Mouse (Mus musculus): Measurements from ENCODE around the gene Lnx1. TPM values are rescaled to one million over a fixed set of nuclear protein-coding genes. Genes with fewer than 3 reads are reported as not detected.

Gene Lnx1
- polyA plus RNA-seq, 1 experiment = not detected

- H3K4me1 ChIP-seq (ENCODE audit: control insufficient read depth, insufficient read depth, low read length) = no peaks in the 10 kb centered on the region; the same call in 1 of the 2 replicates
- TF ChIP-seq CTCF (IDR thresholded peaks at IDR 0.05; ENCODE audit: low read depth, low read length) = no peak
- TF ChIP-seq POLR2A (IDR thresholded peaks at IDR 0.05; ENCODE audit: borderline replicate concordance, low read depth, low read length) = no peak
- peak overlapping the region; percentile 25 for H3K4me3 ChIP-seq (ENCODE audit: insufficient read depth, low read length)
- H3K27ac ChIP-seq (ENCODE audit: insufficient read depth, low read depth, low read length) = no peak overlapping the region
These were observed 1.2 kb upstream of the Lnx1 start for GRCm38 (mm10) chr5:74703741-74704459.

GRCm38 (mm10) chr5:74700918-74701317, 1.8 kb downstream of the Lnx1 start:
- TF ChIP-seq CTCF (IDR thresholded peaks at IDR 0.05; ENCODE audit: low read depth, low read length) (no peak), POLR2A (IDR thresholded peaks at IDR 0.05; ENCODE audit: borderline replicate concordance, low read depth, low read length) (no peak)
- Histone ChIP-seq H3K27ac (ENCODE audit: insufficient read depth, low read depth, low read length) (no peak overlapping the region), H3K4me3 (ENCODE audit: insufficient read depth, low read length) (no peak overlapping the region), H3K4me1 (ENCODE audit: control insufficient read depth, insufficient read depth, low read length) (no peaks in the 10 kb centered on the region; the same call in 1 of the 2 replicates)

- Histone ChIP-seq H3K4me3 (ENCODE audit: insufficient read depth, low read length) (no peak overlapping the region), H3K27ac (ENCODE audit: insufficient read depth, low read depth, low read length) (no peak overlapping the region), H3K4me1 (ENCODE audit: control insufficient read depth, insufficient read depth, low read length) (no peaks in the 10 kb centered on the region)
- TF ChIP-seq CTCF (IDR thresholded peaks at IDR 0.05; ENCODE audit: low read depth, low read length) (no peak), POLR2A (IDR thresholded peaks at IDR 0.05; ENCODE audit: borderline replicate concordance, low read depth, low read length) (no peak)
These were observed 3.0 kb downstream of the Lnx1 start for GRCm38 (mm10) chr5:74699673-74700072.

GRCm38 (mm10) chr5:74697534-74697933, 5.2 kb downstream of the Lnx1 start:
- Histone ChIP-seq H3K4me3 (ENCODE audit: insufficient read depth, low read length) (no peak overlapping the region), H3K4me1 (ENCODE audit: control insufficient read depth, insufficient read depth, low read length) (no peaks in the 10 kb centered on the region), H3K27ac (ENCODE audit: insufficient read depth, low read depth, low read length) (no peak overlapping the region)
- no peak for TF ChIP-seq POLR2A (IDR thresholded peaks at IDR 0.05; ENCODE audit: borderline replicate concordance, low read depth, low read length)
- no peak for TF ChIP-seq CTCF (IDR thresholded peaks at IDR 0.05; ENCODE audit: low read depth, low read length)

GRCm38 (mm10) chr5:74694390-74694801, 8.3 kb downstream of the Lnx1 start:
- no peaks in the 10 kb centered on the region for H3K4me1 ChIP-seq (ENCODE audit: control insufficient read depth, insufficient read depth, low read length)
- no peak overlapping the region for H3K27ac ChIP-seq (ENCODE audit: insufficient read depth, low read depth, low read length)
- TF ChIP-seq CTCF (IDR thresholded peaks at IDR 0.05; ENCODE audit: low read depth, low read length) = no peak
- TF ChIP-seq POLR2A (IDR thresholded peaks at IDR 0.05; ENCODE audit: borderline replicate concordance, low read depth, low read length) = no peak
- no peak overlapping the region for H3K4me3 ChIP-seq (ENCODE audit: insufficient read depth, low read length)

GRCm38 (mm10) chr5:74693836-74694235, 8.9 kb downstream of the Lnx1 start:
- H3K27ac ChIP-seq (ENCODE audit: insufficient read depth, low read depth, low read length) = no peak overlapping the region
- H3K4me3 ChIP-seq (ENCODE audit: insufficient read depth, low read length) = no peak overlapping the region
- TF ChIP-seq POLR2A (IDR thresholded peaks at IDR 0.05; ENCODE audit: borderline replicate concordance, low read depth, low read length) (no peak), CTCF (IDR thresholded peaks at IDR 0.05; ENCODE audit: low read depth, low read length) (no peak)
- H3K4me1 ChIP-seq (ENCODE audit: control insufficient read depth, insufficient read depth, low read length) = no peaks in the 10 kb centered on the region

- TF ChIP-seq CTCF (IDR thresholded peaks at IDR 0.05; ENCODE audit: low read depth, low read length) (no peak), POLR2A (IDR thresholded peaks at IDR 0.05; ENCODE audit: borderline replicate concordance, low read depth, low read length) (no peak)
- Histone ChIP-seq H3K4me3 (ENCODE audit: insufficient read depth, low read length) (no peak overlapping the region), H3K27ac (ENCODE audit: insufficient read depth, low read depth, low read length) (no peak overlapping the region), H3K4me1 (ENCODE audit: control insufficient read depth, insufficient read depth, low read length) (no peaks in the 10 kb centered on the region)
These were observed 10.2 kb downstream of the Lnx1 start for GRCm38 (mm10) chr5:74692411-74693090.

- TF ChIP-seq CTCF (IDR thresholded peaks at IDR 0.05; ENCODE audit: low read depth, low read length) (no peak), POLR2A (IDR thresholded peaks at IDR 0.05; ENCODE audit: borderline replicate concordance, low read depth, low read length) (no peak)
- Histone ChIP-seq H3K4me1 (ENCODE audit: control insufficient read depth, insufficient read depth, low read length) (no peaks in the 10 kb centered on the region), H3K4me3 (ENCODE audit: insufficient read depth, low read length) (no peak overlapping the region), H3K27ac (ENCODE audit: insufficient read depth, low read depth, low read length) (no peak overlapping the region)
These were observed 13.9 kb downstream of the Lnx1 start for GRCm38 (mm10) chr5:74688822-74689221.

- Histone ChIP-seq H3K4me1 (ENCODE audit: control insufficient read depth, insufficient read depth, low read length) (no peaks in the 10 kb centered on the region), H3K4me3 (ENCODE audit: insufficient read depth, low read length) (no peak overlapping the region), H3K27ac (ENCODE audit: insufficient read depth, low read depth, low read length) (no peak overlapping the region)
- no peak for TF ChIP-seq POLR2A (IDR thresholded peaks at IDR 0.05; ENCODE audit: borderline replicate concordance, low read depth, low read length)
- no peak for TF ChIP-seq CTCF (IDR thresholded peaks at IDR 0.05; ENCODE audit: low read depth, low read length)
These were observed 17.8 kb downstream of the Lnx1 start for GRCm38 (mm10) chr5:74684944-74685343.

GRCm38 (mm10) chr5:74683832-74684231, 18.9 kb downstream of the Lnx1 start:
- H3K4me3 ChIP-seq (ENCODE audit: insufficient read depth, low read length) = no peak overlapping the region
- TF ChIP-seq POLR2A (IDR thresholded peaks at IDR 0.05; ENCODE audit: borderline replicate concordance, low read depth, low read length) = no peak
- TF ChIP-seq CTCF (IDR thresholded peaks at IDR 0.05; ENCODE audit: low read depth, low read length) = no peak
- H3K27ac ChIP-seq (ENCODE audit: insufficient read depth, low read depth, low read length) = no peak overlapping the region
- H3K4me1 ChIP-seq (ENCODE audit: control insufficient read depth, insufficient read depth, low read length) = no peaks in the 10 kb centered on the region

Measured in bone marrow macrophage, adult 2 months (primary cell).